Mouse (Mus musculus): ENCODE data around the gene Gpr18.
A peak's percentile ranks its signal among the peaks of the same experiment; 100 is the strongest.

The Gpr18 gene

DNA sequence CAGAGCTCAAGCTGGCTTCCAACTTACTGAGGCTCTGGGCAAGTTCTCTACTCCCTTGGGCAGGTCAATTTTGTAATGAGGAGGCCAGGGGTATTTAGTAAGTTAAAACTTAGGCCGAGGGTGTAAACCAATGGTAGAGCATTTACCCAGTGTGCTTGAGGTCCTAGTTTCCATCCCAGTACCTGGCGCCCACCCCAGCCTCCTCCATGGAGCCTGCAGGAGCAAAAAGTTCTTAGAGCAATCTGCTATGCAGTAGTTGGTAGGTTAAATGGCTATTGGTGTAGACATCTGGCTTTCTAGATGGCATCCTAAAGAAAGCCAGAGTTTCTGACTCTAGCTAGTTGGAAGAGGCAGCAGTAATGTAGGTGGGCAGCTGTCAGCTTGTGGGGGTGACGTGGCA, 33.9 kb upstream of the Gpr18 start:
- DNase-seq (ENCODE audit: low spot score) = no peak

DNA sequence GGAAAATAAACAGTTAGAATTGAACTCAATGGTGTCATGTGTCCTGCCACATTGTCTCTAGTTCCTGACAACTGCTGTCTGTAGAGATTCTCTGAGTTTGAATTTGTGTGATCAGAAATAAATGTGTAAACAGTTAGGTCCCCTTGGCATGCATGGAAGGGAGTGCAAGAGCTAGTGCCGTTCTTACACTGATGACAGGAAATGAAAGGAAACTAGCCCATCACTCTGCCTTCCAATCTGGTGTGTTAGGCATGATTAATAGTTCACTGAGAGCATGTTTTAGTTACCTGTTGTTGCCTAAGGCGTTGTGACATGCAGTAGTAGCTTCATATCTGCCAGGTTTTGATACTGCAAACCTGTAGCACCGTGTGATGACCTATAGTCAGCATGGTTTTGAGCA, 32.4 kb upstream of the Gpr18 start:
- DNase-seq (ENCODE audit: low spot score) = no peak

DNA sequence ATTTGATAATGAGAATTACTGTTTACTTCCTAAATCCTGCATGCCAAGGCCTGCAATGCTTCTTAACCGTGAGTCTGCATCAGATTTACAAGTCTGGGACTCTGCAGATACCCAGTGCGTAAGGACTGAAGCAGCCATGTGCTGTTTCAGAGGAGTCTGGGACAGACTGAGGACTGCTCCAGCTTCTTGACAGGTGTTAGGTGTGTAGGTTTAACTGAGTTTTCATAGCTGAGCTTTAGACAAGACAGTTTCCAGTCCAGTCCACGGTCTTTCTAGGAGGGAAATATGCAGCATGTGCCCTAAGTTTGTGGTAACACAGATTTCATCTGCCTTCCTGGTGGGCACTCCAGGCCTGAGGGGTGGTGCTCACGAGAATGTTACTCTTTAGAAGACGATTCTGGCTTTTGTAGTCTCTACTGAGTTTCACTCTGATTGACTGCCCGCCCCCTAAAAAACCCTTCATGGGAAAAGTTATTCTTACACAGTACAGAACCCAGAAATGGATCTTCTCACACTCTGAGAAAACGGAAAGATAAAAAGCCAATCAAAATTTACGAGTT, 31.7 kb upstream of the Gpr18 start:
- DNase-seq (ENCODE audit: low spot score) = no peak

DNA sequence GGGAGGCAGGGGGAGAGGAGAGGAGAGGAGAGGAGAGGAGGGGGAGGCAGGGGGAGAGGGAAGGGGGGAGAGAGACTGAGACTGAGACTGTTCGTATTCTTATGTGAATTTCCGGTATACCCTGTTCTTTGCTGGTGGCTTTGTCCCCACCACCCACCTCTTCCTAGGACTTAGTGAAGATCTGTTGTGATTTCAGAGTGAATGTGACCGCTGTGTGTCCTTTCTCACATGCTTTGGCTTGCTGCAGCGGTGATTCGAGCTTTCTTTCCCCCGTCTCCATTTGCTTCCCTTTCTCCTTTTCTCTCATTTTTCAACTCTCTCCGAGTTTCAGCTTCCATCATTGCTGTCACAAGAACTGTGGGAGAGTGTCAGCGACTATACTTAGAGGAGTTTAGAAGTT, 31.1 kb upstream of the Gpr18 start:
- no peak for DNase-seq (ENCODE audit: low spot score)

DNA sequence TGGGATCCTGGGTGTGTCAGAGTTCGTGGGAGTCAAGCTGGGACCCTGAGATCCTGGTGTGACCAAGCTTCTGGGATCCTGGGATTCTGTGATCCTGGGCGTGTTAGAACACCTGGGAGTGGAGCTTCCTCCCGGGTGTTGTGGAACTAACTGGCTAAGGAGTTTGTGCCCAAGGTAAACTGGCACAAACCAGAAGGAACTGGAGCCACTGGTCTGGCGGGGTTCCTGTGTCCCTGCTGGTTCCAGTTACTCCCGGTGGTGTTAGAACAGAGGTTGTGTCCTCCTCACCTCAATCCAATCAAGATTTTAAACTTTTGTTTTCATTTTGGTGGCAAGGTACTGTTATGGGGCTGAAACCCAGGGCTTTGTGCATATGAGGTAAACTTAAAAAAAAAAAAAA, 30.6 kb upstream of the Gpr18 start:
- no peak for DNase-seq (ENCODE audit: low spot score)

DNA sequence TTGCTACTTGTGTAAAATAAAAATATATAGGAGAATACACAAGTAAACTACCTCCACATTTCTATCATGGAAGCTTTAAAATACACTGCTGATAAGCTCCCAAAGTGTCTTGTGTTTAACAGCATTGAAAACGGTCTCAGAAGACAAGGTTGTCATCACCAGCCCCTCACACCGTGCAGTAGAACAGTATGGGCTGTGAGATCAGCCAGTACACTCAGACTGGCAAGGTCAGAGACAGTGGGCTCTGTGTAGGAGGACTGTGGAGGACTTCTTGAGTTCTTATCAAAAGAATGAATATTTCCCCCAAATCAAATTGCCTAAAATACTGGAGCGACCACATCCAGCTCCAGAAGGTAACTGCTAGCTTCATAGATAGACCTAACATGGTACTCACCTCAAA, 24.0 kb upstream of the Gpr18 start:
- DNase-seq (ENCODE audit: low spot score) = no peak

DNA sequence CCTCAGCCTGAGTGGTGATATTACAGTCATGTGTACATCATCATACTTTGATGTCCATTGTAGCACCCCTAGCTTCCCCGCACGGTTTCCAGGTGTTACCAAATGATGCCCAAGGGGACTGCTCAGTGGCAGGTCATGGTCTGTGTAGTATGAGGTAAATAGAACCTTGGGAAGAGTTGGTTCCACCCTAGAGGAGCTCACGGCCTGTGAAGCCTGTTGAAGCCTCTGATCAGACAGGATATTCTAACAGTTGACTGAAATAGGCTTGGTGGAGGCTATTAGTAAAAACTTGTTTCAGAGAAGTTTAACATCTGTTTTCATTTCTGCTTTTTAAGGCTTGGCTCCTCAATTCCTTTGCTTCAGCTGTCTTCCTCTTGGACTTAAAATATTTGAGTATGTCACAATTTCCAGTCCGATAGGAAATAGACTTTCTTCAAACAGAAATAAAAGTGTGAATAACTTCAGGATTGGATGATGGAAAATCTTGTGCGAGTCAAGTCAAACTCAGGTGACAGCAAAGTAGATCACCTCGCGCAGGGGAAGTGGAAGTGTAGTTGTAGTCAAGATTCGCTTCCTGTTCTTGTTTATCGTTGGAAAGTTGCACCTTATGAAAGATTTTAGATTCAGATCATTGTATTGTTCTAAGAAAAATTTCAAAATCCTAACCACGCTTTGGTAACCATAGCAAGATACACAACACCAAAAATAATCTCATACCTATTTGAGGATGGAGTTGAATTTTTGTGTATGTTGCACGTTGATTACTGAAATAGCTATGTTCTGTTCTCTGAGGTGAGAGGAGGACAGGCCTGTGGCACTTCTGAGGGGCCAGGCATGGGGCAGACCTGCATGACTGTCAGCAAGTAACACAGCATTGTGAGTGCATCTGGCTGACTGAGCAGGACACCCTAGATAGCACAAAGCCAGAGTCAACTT, 22.9 kb upstream of the Gpr18 start:
- no peak for DNase-seq (ENCODE audit: low spot score)

DNA sequence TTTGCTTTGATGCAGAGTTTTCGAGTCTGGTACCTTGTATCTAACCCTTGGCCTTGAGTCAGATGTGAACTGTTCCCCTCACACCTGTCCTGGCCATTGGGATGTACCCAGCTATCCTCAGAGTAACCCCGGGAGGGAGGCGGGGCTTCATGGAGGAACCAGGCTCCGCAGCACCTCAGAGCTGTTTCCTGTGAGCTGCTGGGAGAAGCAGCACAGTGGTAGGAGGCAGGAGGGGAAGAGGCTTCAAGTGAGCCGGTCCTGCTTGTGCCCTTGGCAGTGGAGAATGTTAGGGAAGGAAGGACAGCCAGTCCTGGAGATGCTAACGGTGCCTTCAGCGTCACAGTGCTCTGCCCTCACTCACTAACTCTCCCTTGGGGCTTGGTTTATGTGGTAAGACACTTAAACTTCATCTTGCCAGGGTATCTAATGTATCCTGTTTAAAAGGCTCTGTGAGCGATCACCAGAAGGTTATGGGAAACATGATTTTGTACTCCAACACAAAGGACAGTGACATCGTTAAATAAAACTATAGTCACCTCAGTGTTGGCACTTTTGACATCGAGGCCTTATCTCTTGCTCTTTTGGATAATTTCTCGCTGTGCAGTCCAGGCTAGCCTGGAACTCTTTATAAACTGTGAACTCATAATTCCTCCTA, 22.1 kb upstream of the Gpr18 start:
- no peak for DNase-seq (ENCODE audit: low spot score)

DNA sequence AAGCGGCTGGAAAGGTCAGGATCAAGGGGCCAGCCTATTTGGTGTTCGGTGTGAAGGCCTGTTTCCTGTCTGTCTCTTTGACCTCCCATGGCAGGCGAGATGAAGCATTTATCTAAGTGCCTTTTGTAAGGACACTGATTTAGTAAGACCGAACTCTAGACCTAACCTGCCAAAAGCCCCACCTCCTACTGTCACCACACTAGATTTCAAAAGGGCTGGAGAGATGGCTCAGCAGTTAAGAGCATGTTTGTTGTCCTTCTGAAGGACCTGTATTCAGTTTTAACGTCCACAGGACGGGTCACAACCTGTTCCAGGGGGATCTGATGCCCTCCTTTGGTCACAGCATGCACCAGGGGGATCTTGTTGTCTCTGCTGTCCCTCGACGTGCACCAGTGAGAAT, 21.3 kb upstream of the Gpr18 start:
- no peak for DNase-seq (ENCODE audit: low spot score)

DNA sequence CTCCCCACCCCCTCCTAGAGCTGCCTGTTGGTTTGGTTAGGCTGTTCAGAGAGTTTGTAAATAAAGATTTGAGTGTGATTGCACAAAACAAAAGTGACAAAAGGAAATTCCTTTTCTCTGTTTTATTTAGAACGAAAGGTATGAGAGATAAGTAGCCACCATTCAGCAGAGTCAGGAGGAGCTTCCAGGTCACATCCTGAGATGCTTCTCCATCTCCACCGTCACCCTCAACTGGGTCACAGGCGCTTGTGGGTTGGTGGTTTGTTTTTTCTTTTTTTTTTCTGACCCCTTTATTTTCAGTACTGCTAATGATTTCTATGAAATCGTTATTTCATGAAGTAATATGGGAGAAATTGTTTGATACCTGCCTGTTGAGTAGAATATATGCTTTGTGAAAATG, 20.8 kb upstream of the Gpr18 start:
- no peak for DNase-seq (ENCODE audit: low spot score)

DNA sequence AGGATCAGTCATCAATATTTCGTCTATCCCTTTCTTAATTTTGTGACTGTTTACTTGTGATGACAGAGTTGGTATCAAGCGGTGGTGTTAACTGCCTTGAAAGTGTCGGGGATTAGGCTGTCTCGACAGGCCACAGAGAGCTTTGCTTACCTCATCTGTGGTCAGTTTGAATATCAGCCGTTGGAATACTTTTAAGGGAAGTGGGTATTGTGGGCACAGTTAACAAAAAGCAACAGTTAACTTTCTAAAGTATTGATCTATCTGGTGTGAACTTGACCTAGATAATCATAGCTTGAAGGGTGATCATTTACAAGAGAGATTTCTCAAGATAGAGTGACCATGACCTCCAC, 19.0 kb upstream of the Gpr18 start:
- DNase-seq (ENCODE audit: low spot score) = no peak

DNA sequence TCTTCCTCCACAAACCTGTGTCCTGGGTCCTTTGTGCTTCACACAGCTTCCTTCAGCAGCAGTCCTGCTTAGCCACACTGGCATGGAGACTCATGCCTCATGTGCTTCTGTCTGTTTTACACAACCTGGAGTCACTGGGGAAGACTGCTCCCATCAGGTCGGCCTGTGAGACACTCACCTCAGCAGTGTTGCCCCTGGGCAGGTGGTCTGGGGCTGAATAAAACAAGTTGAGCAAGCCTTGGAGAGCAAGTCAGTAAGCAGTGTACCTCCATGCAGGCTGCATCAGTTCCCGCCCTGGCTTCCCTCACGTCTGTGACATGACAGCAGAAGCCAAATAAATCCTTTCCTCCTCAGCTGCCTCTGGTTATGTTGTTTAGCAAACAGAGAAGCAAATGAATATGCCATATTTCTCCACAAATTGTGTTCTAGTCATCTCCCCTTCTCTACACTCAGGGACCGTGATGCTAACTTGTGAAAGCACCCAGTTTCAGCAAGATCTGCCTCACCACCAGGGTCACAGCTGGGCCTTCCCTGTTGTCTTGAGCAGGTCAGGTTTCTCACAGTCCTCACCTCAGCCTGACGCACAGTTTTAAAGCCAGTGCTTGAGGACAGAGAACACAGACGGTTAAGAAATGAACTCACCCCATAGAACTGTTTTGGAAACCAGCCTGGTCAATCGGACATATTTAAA, 18.5 kb upstream of the Gpr18 start:
- no peak for DNase-seq (ENCODE audit: low spot score)

DNA sequence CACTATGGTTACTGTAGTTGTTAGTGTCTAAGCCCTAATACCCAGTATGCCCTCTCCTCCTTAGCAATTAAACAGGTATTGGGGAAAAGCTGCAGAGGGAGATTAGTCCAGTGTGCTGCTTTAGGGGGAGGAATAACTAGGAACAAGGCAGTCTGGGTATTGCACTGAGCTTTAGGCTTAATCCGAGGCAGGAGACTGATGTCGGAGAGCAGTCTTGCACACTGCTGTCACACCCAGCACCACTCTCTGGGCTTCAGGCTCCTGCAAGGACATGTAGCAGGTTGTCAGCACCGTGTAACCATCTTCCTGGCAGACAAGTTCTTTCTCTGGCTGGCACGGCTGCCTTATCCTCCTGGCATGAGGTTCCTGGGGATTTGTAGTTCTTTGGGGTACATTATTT, 16.6 kb upstream of the Gpr18 start:
- DNase-seq (ENCODE audit: low spot score) = no peak

DNA sequence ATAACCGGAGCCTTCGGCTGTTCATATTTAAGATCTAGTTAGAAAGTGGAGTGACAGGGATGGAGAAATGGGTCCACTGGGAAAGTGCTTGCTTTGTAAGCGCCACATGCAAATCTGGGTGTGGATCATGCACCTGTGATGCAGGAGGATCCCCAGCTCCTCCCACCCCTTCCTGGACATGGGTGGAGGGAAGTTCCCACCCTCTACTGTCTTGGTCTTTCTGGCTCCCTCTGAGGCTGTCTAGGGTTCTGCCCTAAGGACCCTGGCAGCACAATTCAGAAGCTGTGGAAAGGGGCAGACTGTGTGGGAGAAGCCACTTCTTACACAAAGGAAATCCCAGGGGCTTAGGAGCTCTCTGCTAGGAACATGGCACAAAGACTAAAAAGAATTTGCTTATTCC, 16.0 kb upstream of the Gpr18 start:
- DNase-seq (ENCODE audit: low spot score) = no peak

DNA sequence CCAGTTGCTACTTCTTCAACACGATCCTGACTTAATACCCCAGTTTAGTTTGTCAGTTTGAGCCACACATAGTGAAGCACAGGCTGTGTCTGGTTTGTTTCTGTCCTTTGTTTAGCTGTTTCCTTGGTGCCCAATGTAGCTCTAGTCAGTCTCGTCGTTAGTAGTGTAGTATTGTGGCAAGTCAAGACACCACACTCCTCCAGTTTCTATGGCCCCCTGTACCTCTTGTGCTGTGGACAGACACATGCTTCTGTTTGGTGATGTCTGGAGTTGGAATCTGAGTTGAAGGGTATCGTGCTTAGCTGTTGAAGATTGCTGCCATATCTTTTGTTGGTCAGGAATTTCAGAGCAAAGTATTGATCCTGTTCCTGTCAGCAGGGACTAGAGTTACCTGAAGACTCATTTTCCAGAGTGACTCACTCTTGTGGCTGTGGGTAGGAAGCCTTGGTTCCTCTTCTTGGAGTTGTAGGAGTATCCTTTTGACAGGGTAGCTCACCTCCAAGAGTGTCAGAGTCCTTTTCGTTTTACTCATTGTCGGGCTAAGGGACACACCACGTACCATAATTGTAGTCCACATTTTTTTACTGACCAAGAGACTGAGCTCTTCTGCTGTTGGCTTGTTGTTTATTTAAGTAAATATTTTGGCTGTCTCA, 15.3 kb upstream of the Gpr18 start:
- DNase-seq (ENCODE audit: low spot score) = no peak

DNA sequence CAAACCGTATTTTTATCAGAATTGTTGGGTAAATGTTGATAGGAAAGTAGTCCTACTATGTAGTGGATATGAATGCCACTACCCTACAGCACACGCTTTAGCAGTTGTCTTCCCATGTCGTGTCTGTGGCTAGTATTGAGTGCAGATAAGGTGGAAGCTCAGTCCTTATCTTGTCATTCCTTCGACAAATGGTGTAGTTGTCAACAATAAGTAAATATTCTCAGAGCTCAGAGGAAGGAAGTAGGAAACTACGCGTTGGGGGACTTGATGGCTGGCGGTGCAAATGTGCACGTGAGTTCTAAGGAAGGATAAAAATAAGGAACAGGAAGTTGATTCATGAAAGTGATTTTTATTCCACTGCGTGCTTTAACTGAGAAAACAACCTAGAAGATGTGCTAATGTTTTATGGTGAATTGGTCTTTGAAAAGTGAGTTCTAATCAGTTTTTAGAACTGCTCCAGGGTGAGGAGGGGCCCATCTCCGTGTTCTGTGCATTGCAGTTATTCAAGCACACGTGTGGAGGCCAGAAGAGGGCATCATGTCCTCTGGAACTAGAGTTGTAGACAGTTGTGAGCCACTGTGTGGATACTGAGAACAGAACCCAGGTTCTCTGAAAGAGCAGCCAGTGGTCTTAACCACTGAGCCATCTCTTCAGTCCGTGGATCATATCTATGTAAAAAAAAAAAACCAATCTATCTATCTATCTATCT, 13.8 kb upstream of the Gpr18 start:
- DNase-seq (ENCODE audit: low spot score) = no peak

DNA sequence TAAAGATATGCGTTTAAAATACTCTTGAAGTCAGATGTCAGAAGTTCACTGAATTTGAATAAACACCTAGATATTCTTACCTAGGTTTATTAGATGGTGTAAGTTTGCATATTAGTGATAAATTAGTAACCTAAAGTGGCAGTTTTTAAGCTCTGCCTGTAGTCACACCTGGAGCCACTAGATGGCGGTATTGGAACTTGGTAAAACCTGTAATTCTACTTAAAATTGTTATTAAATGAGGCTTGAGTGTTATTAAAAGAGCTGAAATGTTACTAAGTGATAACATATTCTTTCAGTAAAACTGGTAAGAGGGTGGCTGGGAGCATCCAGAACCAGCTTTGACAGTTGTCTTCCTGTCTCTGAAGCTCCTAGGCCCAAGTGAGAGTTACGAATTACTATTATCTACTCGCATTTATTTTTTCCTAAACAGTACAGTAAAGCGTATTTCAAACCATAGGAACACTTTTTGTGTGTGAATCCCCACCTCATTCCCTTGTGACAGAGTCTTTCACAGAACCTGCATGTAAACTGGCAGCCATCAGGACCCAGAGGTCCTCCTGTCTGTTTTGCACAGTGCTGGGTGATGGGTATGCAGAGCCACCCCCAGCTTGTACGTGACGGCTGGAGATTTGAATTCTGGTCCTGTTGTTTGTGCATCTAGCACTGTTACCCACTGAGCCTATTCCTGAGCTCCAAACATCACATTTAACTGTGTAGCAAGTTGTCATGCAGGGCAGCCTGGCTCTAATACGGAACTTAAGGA, 13.0 kb upstream of the Gpr18 start:
- DNase-seq (ENCODE audit: low spot score) = peak; percentile 28

DNA sequence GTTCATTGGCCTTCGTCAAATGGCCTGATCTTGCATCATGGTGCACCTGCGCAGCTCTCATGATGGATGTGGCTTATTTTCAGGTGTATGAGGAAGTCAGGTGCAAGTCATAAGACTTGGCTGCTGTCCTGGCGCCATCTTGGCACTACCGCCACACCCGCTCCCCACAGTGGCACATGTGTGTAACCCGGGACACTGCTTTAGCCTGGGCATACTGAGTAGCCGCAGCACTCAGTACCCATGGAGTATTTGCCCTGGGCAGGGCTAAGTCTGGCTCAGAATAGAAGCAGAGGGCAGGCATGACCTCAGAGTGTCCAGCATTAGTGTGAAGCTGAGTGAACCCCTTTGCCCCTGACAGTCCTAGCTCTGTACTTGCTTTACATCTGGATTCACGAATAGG, 11.9 kb upstream of the Gpr18 start:
- no peak for DNase-seq (ENCODE audit: low spot score)

DNA sequence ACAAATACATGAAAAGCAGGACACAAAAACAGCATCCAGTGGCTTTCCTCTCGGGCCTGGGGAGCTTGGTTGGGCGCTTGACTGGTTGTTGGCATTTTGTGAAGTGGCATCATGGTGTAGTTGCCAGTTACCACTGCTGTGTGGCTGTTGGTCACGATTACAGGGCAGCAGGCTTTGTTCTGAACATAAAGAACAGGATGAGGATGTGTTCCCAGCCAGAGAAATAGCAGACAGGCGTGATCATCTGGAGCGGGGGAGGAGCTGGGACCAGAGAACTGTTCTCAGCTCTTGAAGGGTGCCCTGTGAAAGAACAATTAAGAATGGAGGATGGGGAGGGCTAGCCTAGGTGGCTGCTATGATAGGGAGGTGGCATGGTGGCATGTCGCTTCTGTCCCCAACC, 11.3 kb upstream of the Gpr18 start:
- no peak for DNase-seq (ENCODE audit: low spot score)

DNA sequence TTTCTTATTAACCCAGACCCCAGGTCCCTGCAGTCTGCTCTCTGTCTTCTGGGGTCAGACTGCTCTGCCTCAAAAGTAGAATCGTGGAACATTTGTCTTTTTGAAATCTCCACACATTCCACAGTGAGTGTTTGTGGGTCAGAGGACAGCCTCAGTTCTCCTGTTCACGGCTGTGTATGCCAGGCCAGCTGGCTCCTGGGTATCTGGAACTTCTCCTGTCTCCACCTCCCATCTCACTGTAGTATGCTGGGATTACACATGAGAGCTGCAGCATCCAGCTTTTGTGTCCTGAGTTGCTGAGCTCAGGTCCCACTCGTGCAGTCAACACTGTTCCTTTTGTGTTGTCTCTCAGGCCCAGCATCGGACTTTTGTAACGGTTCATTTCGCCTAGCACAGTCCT, 9.3 kb upstream of the Gpr18 start:
- DNase-seq (ENCODE audit: low spot score) = no peak

DNA sequence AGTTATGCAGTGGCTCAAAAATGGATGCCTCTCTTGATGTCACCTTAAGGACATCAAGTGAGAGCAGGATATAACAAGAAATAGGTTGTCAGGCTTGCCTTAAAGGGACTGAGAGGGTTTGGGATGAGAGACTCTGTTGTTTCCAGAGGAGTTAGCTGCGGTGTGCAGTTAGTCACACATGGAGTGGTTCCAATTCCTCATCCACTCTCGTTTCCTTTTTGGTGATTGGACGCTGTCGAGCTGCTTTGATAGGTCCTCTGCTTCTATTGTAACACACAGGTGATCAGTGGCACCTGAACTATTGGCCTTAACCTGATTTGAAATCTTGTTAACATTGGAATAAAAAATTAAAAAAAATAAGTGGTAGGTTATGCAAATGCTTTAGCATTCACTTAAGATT, 7.2 kb upstream of the Gpr18 start:
- DNase-seq (ENCODE audit: low spot score) = no peak
